Mouse (Mus musculus) heart, adult 2 months (tissue): Measurements from ENCODE around the gene Crygs.
A peak's percentile ranks its signal among the peaks of the same experiment; 100 is the strongest.

ENCODE experiments used
- CTCF ChIP-seq: fragments of 200-600 bp; IDR thresholded peaks from 2 replicates; pipeline ENCODE4 v1.8.1; 2022; ENCODE audit warnings: antibody characterized with exemption, mild to moderate bottlenecking, moderate library complexity
- EP300 ChIP-seq: fragments of 200-500 bp; IDR thresholded peaks from 2 replicates; pipeline ENCODE4 v1.6.1; 2011; ENCODE audit warnings: low read depth, low read length, control low read depth; ENCODE audit not compliant: insufficient read depth
- POLR2A ChIP-seq: fragments of 200-500 bp; IDR thresholded peaks from 2 replicates; pipeline ENCODE4 v1.6.1; 2011; ENCODE audit warnings: mild to moderate bottlenecking, low read depth, low read length, control low read depth; ENCODE audit not compliant: insufficient read depth

- TF ChIP-seq CTCF (peak; percentile 50), EP300 (no peak), POLR2A (no peak)
Observed at GRCm38 (mm10) chr16:22820731-22821130, 9.4 kb upstream of the Crygs start.
